Mouse (Mus musculus) embryonic fibroblast, embryonic 13.5 days (primary cell): Measurements from ENCODE around the gene Tmem52b. TPM values are rescaled to one million over a fixed set of nuclear protein-coding genes. Genes with fewer than 3 reads are reported as not detected.
"Not testable (repeated sequence)": the region's sequence is repeated elsewhere in the genome, so short reads cannot be mapped to it uniquely, and the experiment has no call there.

Experiments
- H3K27ac ChIP-seq: 2 replicates; pipeline ENCODE4 v1.5.1; 2012; ENCODE audit warnings: low read length, control low read depth, inconsistent platforms; ENCODE audit not compliant: insufficient read depth
- H3K4me1 ChIP-seq: 2 replicates; pipeline ENCODE4 v1.6.1; 2011; ENCODE audit warnings: low read length; ENCODE audit not compliant: control insufficient read depth, insufficient read depth
- H3K4me3 ChIP-seq: 2 replicates; pipeline ENCODE4 v1.5.1; 2011; ENCODE audit warnings: mild to moderate bottlenecking, control low read depth, low read length; ENCODE audit not compliant: insufficient read depth
- CTCF ChIP-seq: IDR thresholded peaks from 2 replicates; pipeline ENCODE4 v1.5.1; 2011; ENCODE audit warnings: mild to moderate bottlenecking, control low read depth, low read length, moderate library complexity, borderline replicate concordance; ENCODE audit not compliant: insufficient read depth
- POLR2A ChIP-seq: IDR thresholded peaks from 2 replicates; pipeline ENCODE4 v1.6.1; 2011; ENCODE audit warnings: low read depth, mild to moderate bottlenecking, control low read depth, low read length, moderate library complexity
- polyA plus RNA-seq: library from polyadenylated mRNA; stranded (reverse); fragments of >200 nt; gene quantifications from 2 replicates; pipeline ENCODE4 v1.2.4, GENCODE M21; 2011; ENCODE audit warnings: low read depth; ENCODE audit not compliant: missing spikeins, insufficient read length

The Tmem52b gene
- polyA plus RNA-seq: 0.48 TPM in 1 of 2 replicates, not detected in the other

GRCm38 (mm10) chr6:129512367-129512766 lies at the start of gene Tmem52b:
TSS of gene Tmem52b (plus strand) at chr6:129512555.
- no peak within 1 kb of the TSS for H3K4me3 ChIP-seq
- TF ChIP-seq POLR2A (no peak), CTCF (no peak)
- H3K27ac ChIP-seq: peak within 1 kb of the TSS; percentile 31; the same call in 1 of the 2 replicates
- H3K4me1 ChIP-seq: peaks cover 19% of the 10 kb centered on the region

DNA sequence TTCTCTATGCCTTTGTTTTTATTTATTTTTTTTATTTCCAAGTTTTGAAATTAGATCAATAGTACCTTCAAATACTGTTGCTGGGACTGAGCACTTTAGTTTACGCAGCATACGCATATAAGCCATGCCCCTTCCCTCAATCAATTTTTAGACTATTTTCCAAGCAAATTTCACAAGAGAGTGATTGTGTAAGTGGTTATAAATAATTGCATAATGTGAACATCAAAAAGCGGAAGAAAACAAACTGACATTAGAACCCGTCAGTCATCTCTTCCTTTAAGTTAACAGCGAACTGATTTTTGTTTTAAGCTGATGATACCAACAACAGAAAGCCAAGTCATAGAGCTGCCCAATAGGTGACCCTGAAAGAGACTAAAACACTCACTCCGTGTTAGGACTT lies 41.0 kb upstream of the Tmem52b start:
- no peak overlapping the region for H3K4me3 ChIP-seq
- peaks cover 2% of the 10 kb centered on the region; the same call in 1 of the 2 replicates for H3K4me1 ChIP-seq
- TF ChIP-seq POLR2A (no peak), CTCF (no peak)
- H3K27ac ChIP-seq: no peak overlapping the region

DNA sequence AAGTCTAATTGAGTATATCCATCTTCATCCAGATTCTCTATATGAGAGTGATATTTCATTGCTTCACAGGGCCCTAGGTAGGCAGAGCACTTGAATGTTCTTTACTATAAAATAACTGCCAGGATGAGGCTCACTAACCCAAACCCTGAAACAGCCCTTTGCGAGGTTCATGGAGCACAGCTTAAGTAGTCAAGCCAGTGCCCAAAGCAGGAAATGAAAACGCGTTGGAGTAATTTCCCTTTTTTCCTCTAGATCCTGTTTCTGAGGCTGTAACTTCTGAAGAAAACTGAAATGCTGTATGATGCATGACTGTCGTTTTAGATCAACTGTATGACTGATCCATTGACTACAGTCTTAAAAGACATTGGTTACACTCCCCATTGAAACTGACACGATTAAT lies 39.7 kb upstream of the Tmem52b start:
- H3K27ac ChIP-seq: no peak overlapping the region
- TF ChIP-seq CTCF: no peak
- TF ChIP-seq POLR2A: no peak
- H3K4me1 ChIP-seq: peaks cover 3% of the 10 kb centered on the region; the same call in 1 of the 2 replicates
- H3K4me3 ChIP-seq: no peak overlapping the region

DNA sequence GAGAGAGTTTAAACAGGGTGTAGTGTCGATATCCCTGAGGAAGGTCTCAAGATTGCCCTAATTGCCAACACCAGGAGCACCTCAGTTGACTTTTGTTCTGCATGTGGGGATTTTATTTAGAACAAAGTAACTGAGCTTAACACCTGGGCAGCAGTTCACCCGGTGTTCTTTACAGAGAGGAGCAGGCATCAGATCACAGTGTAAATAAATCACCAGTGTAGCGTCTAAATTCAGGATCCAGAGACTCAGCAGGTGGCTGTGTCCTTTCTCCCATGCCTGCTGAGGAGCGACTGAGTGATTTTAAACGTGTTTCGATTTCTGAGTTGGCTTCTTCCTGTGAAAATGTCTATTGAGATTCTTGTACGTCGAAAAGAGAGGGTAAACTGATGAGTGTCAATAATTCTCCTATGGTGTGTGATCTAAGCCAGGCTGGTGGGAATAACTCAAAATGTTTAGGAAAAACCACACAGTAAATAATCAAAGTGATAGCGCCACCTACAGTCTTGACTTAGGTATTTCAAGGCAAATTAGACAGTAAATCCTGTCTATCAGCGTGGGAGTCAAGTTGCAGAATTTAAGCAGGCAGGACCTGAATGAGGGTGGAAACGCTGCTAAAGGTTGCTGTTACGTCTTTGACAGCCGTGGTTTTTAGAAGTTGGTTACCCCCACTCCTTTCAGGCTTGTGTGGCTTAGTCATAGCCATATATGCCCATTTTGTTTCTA lies 35.8 kb upstream of the Tmem52b start:
- no peak overlapping the region for H3K27ac ChIP-seq

GRCm38 (mm10) chr6:129480089-129480958 lies 32.0 kb upstream of the Tmem52b start:
- H3K27ac ChIP-seq: no peak overlapping the region
- H3K4me1 ChIP-seq: peaks cover 3% of the 10 kb centered on the region; the same call in 1 of the 2 replicates
- H3K4me3 ChIP-seq: no peak overlapping the region
- TF ChIP-seq CTCF: no peak
- no peak for TF ChIP-seq POLR2A

More for the DNA sequence above, 35.8 kb upstream of the Tmem52b start:
- Histone ChIP-seq H3K4me3 (no peak overlapping the region), H3K4me1 (peaks cover 3% of the 10 kb centered on the region; the same call in 1 of the 2 replicates)
- TF ChIP-seq POLR2A (no peak), CTCF (no peak)

DNA sequence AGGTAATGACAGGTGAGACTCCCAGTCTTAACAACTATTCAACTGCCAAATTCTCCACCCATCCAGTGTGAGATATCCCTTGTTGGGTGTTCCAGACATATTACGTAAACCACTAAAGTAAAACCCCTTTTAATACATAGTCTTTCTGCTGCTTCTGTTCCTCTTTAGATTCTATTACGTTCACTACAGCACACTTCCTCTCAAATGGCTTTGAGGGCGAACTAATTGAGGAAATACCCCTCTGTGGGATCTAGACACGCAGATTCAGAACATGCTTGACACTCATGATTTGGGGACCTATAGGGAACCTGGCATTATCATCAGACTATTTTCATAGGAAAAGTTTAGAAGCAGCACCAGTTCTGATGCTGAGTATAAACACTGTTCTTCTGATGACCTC lies 17.4 kb upstream of the Tmem52b start:
- TF ChIP-seq CTCF: no peak
- TF ChIP-seq POLR2A: no peak
- no peak overlapping the region for H3K27ac ChIP-seq
- H3K4me1 ChIP-seq: no peaks in the 10 kb centered on the region
- no peak overlapping the region for H3K4me3 ChIP-seq

GRCm38 (mm10) chr6:129497345-129498218 lies 14.8 kb upstream of the Tmem52b start:
- Histone ChIP-seq H3K4me3 (no peak overlapping the region), H3K27ac (no peak overlapping the region), H3K4me1 (no peaks in the 10 kb centered on the region)
- TF ChIP-seq POLR2A (no peak), CTCF (no peak)

- H3K27ac ChIP-seq: not testable (repeated sequence)
These were observed 12.8 kb upstream of the Tmem52b start for GRCm38 (mm10) chr6:129499516-129499915.

GRCm38 (mm10) chr6:129503471-129503870 lies 8.9 kb upstream of the Tmem52b start:
- Histone ChIP-seq H3K4me3 (no peak overlapping the region), H3K4me1 (no peaks in the 10 kb centered on the region), H3K27ac (no peak overlapping the region)
- TF ChIP-seq POLR2A (no peak), CTCF (no peak)

More at GRCm38 (mm10) chr6:129499516-129499915, 12.8 kb upstream of the Tmem52b start:
- not testable (repeated sequence) for H3K4me1 ChIP-seq, H3K4me3 ChIP-seq
